Mouse (Mus musculus) B cell, adult 2 months (primary cell): ENCODE data around the gene Rnf103.
A peak's percentile ranks its signal among the peaks of the same experiment; 100 is the strongest.
"Not testable (repeated sequence)": the region's sequence is repeated elsewhere in the genome, so short reads cannot be mapped to it uniquely, and the experiment has no call there.

Experiments
- DNase-seq, 2 experiments: peaks; one replicate each; pipeline ENCODE4 v3.0.0; 2022

Rnf103 gene

DNA sequence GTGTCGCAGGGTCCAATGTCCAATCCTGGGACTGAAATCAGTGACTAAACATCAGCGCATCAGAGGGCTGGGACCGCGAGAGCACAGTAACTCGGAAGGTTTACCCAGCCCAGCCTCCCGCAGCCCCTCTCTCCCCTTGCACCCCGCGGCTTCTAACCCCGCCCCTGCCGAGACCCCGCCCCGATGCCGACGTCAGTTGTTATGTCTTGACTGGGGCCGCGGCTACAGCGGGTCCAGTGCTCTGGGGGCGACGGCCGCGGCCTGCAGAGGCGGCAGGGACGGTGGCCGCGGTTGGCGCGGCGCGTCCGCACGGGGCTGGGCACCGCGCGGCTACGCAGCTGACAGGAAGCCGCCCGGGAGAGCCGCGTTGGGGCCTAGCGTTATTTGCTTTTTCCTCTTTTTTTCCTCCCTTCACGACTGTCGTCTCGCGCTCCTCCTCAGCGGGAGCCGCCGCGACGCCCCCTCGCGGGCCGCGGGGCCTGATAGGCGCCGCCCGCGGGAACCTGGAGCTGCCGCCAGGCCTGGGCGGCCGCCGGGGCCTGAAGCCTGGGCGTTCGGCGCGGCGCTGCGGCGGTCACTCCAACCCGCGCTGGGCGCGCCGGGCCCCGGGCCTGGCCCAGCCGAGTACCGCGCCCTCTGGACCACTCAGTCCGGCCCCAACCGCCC lies at the start of gene Rnf103:
Gene Rnf103 (plus strand): TSS at position 220 of the 666 bp plus-strand sequence.
- peak; percentile 94 for DNase-seq

DNA sequence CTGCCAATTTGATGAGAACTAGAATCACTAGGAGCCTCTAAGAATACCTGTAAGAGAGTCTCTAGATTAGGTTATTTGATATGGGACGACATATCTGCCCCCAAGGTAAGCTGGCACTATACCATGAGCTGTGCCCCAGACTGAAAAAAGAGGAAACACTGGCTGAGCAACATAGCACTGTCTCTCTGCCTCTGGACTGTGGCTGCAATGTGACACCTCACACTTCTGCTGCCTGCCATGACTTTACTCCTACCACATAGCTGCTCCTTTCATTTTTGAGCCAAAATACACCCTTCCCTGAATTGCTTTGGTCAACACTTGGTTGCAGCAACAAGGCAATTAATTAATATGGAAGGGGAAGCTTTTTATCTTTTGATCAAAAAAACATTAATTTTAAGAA lies 48.9 kb upstream of the Rnf103 start:
- DNase-seq, result no peak

DNA sequence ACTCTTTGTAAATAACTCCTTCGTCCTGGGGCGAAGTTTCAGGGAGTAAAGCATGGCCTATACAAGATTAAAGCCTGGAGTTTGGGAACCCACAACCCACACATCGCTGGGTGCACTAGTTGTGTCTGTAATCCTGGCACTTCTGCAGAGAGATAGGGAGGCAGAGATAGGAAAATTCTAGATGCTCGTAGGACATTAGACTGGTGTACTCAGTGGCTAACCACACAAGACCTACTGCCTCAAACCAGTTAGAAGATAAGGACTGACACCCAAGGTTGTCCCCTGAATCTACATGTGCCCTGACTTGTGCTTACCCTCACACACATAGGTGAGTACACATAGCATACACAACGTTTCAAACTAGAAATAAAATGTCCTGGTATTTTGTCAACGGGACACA lies 48.1 kb upstream of the Rnf103 start:
- DNase-seq, result no peak

DNA sequence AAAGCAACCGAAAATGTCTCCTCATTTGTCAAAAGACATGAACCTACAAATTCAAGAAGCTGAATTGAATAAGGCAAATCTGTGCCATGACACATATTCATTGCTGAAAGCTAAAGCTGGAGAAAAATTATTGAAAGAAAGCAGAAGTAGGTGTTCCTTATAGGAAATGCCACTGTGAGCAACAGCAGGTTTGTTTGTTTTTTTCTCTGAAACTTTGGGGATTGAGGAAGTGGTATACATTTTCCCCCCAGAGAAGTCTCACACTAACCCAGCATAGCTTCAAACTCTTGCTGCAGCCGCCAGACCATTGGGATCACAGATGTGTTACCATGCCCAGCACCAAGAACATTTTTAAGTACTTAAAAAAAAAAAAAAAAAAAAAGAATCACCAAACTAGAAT lies 40.9 kb upstream of the Rnf103 start:
- no peak for DNase-seq

DNA sequence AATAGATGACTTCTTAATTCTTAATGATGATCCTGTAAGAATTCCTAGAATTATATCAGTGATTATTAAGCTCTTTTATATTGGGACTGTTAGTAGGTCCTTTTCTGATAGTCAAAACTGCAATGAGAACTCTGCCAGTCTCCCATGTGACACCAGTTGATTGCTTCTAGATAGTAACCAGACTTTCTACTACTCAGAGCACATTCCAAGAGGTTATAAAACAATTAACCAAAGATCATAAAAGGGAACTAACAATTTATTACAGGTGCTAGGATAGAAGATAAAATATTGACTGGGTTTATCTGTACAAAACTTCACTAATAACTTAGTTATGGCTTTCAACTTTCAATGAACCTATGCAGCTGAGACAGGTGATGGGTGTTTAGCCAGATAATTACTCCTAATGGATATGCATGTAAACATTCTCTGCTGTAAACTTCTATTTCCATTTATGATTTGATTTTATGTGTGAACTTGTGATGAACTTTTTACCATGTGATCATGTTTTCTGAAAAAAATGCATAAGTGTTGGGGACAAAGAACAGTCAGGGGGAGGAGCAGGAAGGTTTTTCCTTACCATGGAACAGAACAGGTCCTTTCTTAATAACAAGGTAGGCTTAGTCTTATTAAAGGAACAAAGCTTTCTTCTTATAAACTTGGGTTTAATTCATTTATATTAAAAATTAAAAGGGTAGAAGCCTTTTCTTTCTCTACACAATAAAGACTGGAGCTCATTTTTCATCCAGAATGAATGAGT lies 39.5 kb upstream of the Rnf103 start:
- not testable (repeated sequence) for DNase-seq

DNA sequence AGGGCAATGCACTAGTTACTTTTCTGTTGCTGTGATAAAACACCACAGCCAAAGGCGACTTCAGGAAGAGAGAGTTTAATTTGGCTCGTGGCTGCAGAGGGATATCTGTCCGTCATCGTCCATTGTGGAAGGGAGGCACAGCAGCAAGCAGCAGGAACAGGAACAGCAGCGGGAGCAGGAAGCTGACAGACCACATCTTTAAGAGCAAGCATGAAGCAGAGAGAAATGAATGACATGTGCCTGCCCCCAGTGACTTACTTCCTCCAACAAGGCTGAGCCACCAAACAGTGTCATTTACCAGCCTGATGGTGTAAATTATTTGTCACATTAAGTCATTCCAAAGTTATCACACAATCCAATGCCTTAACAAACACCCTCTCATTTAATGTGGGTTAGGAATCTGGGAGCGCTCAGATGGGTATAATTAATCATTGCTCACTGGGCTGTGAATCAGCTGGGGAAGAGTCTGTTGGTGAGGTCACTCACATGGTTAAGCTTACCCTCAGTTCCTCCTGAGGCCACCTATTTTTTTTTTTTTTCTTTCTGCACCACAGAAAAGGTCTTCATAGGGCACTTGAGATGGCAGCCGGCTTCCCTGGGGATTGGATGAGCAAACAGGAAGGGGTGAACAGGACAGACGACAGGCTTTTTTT lies 35.6 kb upstream of the Rnf103 start:
- DNase-seq, result no peak

DNA sequence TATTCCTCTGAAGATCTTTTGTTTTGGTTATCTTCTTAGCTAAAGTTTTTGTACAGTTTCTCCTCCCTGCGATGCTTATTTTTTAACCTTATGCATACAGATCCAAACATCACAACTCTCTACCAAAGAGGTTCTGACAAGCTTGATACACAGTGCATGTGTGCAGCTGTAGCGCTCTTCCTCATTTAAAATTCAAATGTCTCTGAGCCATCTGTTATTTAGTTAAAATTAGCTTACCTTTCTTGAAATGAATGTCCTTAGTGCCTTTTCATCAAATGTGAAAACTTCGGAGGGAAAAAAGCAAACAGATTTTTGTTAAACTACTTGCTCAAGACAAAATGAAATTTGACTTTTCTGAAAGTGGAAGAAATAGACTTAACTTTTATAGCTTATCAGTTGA lies 28.5 kb upstream of the Rnf103 start:
- DNase-seq, result no peak

DNA sequence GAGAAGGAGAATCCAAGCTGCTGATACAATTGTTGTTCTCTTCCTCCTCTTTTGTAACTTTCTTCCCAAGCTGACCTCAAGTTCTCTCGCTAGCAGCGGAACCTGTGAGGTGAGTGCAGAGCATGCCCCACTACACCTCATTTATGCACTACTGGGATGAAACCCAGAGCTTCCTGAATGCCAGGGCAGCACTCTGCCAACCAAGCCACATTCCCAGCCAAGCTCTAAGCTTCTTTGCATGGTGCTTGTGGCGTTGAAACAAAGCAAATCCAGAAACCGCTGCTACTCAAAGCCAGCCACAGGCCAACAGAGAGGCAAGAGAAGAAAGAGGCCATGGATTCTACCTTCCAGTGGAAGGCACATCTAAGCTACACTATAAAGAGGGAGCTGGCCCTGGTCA lies 25.9 kb upstream of the Rnf103 start:
- DNase-seq, result no peak

DNA sequence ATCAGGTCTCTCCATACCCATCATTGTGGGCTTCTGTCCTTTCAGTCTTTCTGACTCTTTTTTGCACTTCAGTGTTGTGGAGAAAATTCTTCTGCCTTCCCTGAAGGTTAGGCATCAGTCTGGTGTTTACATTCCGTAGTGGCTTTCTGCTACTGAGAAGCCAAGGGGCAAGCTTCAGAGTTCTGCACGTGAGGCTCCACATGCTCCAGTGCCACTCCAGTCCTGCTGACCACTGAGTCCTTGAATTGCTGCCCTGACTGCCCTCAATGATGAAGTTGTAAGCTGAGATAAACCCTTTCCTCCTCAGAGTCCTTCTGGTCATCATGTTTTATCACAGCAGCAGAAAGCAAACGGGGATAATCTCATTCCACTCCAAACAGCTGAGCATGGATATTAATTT lies 24.4 kb upstream of the Rnf103 start:
- DNase-seq, result no peak

DNA sequence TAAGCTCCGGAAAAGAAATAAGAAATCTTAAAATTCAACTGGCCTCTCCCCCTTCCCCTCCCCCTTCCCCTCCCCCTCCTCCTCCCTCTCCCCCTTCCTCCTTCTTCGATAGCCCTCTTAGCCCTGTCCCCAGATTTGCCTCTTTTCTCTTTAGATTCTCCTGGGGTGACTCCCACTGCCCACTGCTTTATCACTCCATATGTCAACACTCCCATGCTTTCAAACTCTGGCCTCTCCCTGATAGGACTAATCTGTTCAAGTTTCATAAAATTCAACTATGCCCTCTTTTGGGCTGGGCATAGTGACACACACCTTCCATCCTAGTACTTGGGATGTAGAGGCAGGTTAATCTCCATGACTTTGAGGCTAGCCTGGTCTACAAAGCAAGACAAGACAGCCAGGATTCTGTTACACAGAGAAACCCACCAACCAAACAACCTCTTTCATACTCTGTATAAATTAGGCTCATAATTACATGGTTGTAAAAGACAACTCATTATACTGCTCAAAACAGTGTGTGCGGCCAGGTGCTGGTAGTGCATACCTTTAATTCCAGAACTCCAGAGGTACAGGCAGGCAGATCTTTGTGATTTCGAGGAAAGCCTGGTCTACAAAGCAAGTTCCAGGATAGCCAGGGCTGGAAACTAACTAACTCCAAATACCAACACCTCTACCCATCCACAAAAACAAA lies 21.7 kb upstream of the Rnf103 start:
- no peak for DNase-seq

DNA sequence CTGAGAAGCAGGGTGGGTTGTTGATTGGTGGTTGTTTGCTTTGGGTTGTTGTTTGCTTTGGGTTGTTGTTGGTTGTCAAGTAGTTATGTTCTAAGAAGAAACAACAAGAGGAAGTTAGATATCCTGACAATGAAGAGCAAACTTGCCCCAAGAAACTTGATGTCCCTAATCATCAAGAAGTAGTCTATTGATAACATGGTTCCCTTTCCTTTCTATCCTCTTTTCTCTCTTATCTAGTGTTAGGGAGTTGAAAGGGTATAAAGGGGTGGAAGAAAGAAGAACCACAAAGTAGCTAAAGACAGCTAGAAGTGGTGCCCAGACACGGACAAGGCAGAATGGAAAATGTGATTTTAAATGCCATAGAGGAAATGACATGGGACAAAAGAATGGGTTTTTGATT lies 20.9 kb upstream of the Rnf103 start:
- no peak for DNase-seq

DNA sequence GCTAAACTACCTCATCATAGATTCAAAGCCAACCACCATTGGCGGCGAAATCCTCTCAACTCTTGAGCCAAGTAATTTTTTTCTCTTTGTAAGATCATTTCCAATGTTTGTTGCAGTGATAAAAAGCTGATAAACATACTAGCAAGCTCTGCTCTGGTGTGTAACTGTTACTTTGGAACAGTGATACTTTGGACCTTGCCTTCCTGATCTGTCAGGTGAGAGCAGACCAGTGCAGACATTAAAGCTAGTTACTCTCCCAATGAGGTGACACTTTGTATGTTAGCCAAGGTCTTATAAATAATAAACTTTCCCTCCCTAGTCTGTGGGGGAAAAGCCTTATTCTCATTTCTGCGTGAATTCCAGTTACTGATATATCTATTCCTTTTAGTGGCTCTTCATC lies 18.1 kb upstream of the Rnf103 start:
- no peak for DNase-seq

DNA sequence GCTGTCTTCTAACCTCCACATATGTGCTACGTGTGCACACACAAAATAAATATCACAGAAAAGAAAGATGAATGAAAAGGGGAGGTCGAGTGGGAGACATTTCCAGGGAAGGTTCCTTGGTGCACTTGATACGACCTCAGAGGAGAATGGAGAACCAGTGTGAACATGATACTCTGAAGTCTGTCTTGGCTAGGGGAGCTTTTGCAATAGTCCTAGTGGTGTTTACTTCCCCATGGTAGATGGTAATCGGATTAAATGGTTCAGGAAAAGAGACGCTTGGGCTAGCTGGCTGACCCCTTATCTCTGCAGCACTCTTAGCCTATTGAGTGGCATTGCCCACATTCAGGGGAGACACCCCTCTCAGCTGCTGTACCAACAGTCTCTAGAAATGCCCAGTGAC lies 16.9 kb upstream of the Rnf103 start:
- DNase-seq, result no peak

DNA sequence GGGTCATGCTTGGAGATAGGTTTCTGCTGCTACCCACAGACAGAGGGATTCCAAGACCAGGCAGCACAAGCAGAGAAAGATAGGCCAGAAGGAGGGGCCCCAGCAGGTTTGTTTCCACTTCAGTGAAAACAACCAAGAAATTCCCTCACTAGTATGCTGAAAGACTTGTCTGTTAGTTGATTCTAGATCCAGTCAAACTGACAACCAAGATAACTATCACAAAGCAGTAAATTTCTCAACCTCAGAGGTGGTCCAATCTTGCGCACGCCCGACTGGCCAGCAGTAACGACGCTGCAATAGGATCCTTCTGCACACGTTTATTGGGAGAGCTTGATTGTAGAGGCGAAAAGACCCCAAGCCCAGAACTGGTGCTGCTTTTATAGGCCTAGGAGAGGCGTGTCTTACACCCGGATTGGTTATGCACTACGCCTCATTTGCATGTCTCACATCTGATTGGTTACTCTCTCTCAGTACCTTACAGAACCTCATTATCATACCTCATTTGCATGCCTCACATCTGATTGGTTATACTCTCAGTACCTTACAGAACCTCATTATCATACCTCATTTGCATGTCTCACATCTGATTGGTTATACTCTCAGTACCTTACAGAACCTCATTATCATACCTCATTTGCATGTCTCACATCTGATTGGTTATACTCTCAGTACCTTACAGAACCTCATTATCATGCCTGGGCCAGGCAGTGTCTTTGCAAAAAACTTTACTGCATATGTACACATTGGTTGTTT lies 14.7 kb upstream of the Rnf103 start:
- DNase-seq, result not testable (repeated sequence)

DNA sequence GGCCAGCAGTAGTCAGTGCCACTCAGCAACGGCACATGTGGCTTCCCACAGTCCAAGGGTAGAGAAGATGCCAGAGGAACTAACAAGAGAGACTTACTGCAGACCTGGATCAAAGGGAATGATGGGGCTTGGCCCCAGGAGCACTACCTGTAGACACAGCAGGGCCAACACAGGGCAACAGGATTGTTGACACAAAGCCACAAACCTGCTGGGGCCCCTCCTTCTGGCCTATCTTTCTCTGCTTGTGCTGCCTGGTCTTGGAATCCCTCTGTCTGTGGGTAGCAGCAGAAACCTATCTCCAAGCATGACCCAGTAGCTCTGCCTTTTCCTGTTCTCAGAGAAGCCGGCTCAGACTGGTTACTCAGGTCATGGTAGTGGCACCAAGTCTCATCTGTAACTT lies 14.1 kb upstream of the Rnf103 start:
- not testable (repeated sequence) for DNase-seq

DNA sequence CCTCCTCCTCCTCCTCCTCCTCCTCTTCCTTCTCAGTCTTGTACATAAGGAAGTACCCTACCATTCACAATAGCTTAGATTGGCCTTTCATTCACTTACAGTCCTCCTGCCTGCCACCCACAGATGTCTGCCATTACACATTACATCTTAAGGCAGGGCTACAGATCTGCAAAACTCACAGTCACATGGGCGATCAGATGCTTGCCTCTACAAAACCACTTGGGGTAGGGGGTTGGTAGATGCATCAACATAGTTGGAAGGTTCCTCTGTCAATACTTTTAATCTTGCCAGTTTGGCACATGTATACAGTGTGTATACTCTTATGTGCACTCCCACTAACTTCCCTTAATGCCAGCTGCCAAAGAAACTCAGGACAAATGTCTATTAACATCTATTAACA lies 13.6 kb upstream of the Rnf103 start:
- no peak for DNase-seq

DNA sequence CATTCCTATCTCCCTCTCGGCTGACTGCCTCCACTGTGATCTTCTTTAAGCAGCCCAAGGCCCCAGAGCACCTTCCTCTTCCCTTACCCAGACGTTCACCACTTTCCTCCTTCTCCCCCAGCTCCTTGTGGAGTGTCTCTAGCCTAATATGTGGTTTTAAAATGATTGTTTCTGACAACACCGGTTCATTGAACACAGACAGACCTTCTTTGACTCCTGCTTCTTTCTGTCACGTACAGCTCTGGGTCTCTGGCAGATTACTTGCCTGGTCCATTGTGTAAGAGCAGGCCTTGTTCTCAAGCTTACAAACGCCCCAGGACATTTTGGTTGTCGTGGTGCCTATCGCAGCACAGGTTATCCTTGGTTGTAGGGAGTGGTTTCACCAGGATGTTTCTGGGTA lies 12.6 kb upstream of the Rnf103 start:
- DNase-seq, result no peak

DNA sequence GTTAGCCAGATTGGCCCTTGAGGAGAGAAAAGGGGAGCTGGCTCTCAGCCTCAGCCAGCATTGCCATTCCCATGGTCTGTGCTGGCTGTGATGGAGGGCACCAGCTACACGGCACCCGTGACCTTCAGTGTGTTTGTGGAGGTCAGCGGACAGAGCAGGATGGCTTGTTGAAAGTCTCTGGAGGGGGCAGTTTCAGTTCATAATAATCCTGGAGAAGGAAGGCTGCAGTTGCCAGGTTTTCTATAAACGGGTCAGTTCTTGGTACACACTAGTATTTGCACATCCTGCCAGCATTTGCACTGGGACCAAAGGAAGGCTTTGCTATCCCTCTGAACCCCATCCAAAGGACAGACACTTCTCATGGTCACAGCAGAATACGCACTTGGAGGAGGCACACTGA lies 8.4 kb upstream of the Rnf103 start:
- no peak for DNase-seq

DNA sequence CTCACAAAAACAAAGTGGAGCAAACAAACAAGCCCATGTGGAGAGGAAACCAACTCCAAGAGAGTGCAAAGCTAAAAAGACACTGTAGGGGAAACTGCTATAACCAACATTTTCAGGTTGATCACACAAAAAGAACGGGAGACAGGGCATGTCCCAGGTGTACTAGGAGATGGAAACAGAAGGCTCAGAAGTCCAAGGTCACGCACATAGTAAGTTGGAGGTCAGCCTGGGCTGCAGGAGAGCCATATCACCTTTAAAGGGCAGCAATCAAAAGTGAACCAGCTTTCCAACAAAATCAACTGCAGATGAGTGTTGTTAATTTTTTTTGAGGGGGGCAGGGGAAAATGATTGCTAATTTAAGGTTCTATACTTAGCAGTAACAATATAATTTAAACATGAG lies 7.5 kb upstream of the Rnf103 start:
- no peak for DNase-seq

DNA sequence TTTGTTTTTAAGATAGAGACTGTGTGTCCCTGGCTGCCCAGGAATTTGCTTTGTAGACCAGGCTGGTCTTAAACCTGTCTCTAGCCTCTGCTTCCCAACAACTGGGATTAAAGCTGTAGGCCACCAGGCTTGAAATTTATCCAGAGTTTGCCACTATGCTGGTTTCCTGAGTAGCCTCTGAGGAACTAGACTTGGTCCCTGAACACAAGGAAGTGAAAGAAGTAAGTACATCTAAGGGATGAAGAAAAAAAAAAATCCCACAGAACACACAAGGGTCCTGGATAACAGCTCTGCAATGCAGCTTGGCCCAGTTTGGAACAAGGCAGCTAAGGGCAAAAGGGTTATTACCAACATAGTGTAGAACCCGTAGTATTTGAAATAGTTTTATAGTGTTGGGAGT lies 6.8 kb upstream of the Rnf103 start:
- DNase-seq, result no peak

DNA sequence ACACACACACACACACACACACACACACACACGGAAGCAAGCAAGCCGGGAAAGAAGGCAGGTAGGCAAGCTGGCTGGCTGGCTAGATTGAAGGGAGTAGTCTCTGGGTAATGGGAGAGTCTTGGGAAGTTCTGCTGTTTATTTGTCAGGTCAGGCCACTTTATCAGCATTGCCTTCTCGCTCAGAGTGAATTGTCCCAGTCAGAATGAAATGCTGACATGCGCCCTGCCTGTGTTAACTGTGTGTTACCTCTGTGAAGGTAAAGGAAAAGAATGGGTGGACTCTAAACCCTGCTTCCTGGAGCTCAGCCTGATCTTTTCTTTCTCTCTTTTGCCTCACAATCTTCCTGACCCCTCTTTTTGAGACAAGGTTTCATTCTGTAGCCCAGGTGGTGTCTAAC lies 5.7 kb upstream of the Rnf103 start:
- DNase-seq, result no peak

DNA sequence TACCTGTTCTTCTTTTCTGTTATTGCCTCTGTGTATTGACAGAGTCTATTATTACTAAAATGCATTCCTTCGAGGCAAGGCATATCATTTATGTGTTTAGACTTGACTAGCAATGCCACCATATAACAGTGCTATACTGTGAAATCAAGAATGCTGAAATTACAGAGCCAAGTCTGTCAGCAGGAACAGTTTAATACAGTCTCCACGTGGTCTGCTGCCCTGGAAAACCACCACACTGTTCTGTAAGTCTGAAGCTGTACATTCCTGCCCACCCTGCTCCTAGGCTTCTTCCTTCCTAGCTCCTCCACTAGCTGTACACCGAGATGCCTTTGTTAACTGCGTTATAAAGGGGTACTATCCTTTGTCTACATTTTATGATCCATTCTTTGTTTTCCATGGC lies 1.6 kb upstream of the Rnf103 start:
- no peak for DNase-seq
